Mouse (Mus musculus): ENCODE data around the gene S1pr4. TPM values are rescaled to one million over a fixed set of nuclear protein-coding genes. Genes with fewer than 3 reads are reported as not detected.

Gene S1pr4
- polyA plus RNA-seq, 2 experiments = 1.5 to 1.8 TPM

GRCm38 (mm10) chr10:81507691-81508489 lies 8.0 kb upstream of the S1pr4 start:
- DNase-seq (ENCODE audit: low read depth in 3 of 3, low spot score in 3 of 3) (no peak), ATAC-seq (ENCODE audit: insufficient read depth) (no peak)
- H3K9me3 ChIP-seq (ENCODE audit: control insufficient read depth, low read length) = no peaks in the 10 kb centered on the region
- H3K4me1 ChIP-seq (replicated peaks; ENCODE audit: control insufficient read depth in 2 of 2, insufficient read depth in 2 of 2, low read length in 1 of 2) = no peaks in the 10 kb centered on the region
- 58% methylated on average over 13 of the region's 13 CpGs for WGBS (ENCODE audit: insufficient replicate concordance)
- TF ChIP-seq CTCF (IDR thresholded peaks at IDR 0.05; ENCODE audit: low read depth) = no peak
- no peak for TF ChIP-seq EP300 (IDR thresholded peaks at IDR 0.05; ENCODE audit: low read depth)
- H3K4me3 ChIP-seq (ENCODE audit: insufficient read depth in 1 of 2, low read depth in 2 of 2, low read length in 2 of 2) = no peak overlapping the region
- no peak overlapping the region for H3K9ac ChIP-seq (replicated peaks)
- no peak overlapping the region for H3K27ac ChIP-seq
- no peaks in the 10 kb centered on the region for H3K36me3 ChIP-seq (replicated peaks; ENCODE audit: control insufficient read depth, insufficient read depth, low read depth)
- H3K27me3 ChIP-seq (ENCODE audit: control insufficient read depth, insufficient read depth, low read length) = no peaks in the 10 kb centered on the region
- H3K4me2 ChIP-seq (ENCODE audit: low read depth) = no peak overlapping the region

- 41% methylated on average over 6 of the region's 6 CpGs for WGBS (ENCODE audit: insufficient replicate concordance)
Measured at GRCm38 (mm10) chr10:81507095-81507494, 7.2 kb upstream of the S1pr4 start.

GRCm38 (mm10) chr10:81505016-81505664 lies 5.2 kb upstream of the S1pr4 start:
- ATAC-seq (ENCODE audit: insufficient read depth) = no peak
- no peak overlapping the region for H3K4me2 ChIP-seq (ENCODE audit: low read depth)
- no peaks in the 10 kb centered on the region for H3K36me3 ChIP-seq (replicated peaks; ENCODE audit: control insufficient read depth, insufficient read depth, low read depth)
- no peak for TF ChIP-seq EP300 (IDR thresholded peaks at IDR 0.05; ENCODE audit: low read depth)
- TF ChIP-seq CTCF (IDR thresholded peaks at IDR 0.05; ENCODE audit: low read depth) = no peak
- no peaks in the 10 kb centered on the region for H3K4me1 ChIP-seq (replicated peaks; ENCODE audit: control insufficient read depth in 2 of 2, insufficient read depth in 2 of 2, low read length in 1 of 2)
- H3K4me3 ChIP-seq (ENCODE audit: insufficient read depth in 1 of 2, low read depth in 2 of 2, low read length in 2 of 2) = no peak overlapping the region
- no peak overlapping the region for H3K27ac ChIP-seq
- no peak overlapping the region for H3K9ac ChIP-seq (replicated peaks)
- no peaks in the 10 kb centered on the region for H3K9me3 ChIP-seq (ENCODE audit: control insufficient read depth, low read length)
- H3K27me3 ChIP-seq (ENCODE audit: control insufficient read depth, insufficient read depth, low read length) = no peaks in the 10 kb centered on the region
- 69% methylated on average over 15 of the region's 15 CpGs for WGBS (ENCODE audit: insufficient replicate concordance)
- DNase-seq (ENCODE audit: low read depth in 3 of 3, low spot score in 3 of 3) = no peak

More at GRCm38 (mm10) chr10:81507095-81507494, 7.2 kb upstream of the S1pr4 start:
- Histone ChIP-seq H3K27me3 (ENCODE audit: control insufficient read depth, insufficient read depth, low read length) (no peaks in the 10 kb centered on the region), H3K36me3 (replicated peaks; ENCODE audit: control insufficient read depth, insufficient read depth, low read depth) (no peaks in the 10 kb centered on the region), H3K9me3 (ENCODE audit: control insufficient read depth, low read length) (no peaks in the 10 kb centered on the region), H3K27ac (no peak overlapping the region), H3K4me3 (ENCODE audit: insufficient read depth in 1 of 2, low read depth in 2 of 2, low read length in 2 of 2) (no peak overlapping the region), H3K4me1 (replicated peaks; ENCODE audit: control insufficient read depth in 2 of 2, insufficient read depth in 2 of 2, low read length in 1 of 2) (no peaks in the 10 kb centered on the region), H3K4me2 (ENCODE audit: low read depth) (no peak overlapping the region), H3K9ac (replicated peaks) (no peak overlapping the region)
- ATAC-seq (ENCODE audit: insufficient read depth) (no peak), DNase-seq (ENCODE audit: low read depth in 3 of 3, low spot score in 3 of 3) (no peak)
- no peak for TF ChIP-seq EP300 (IDR thresholded peaks at IDR 0.05; ENCODE audit: low read depth)
- TF ChIP-seq CTCF (IDR thresholded peaks at IDR 0.05; ENCODE audit: low read depth) = no peak

GRCm38 (mm10) chr10:81502658-81503057 lies 2.7 kb upstream of the S1pr4 start:
- ATAC-seq (ENCODE audit: insufficient read depth) (peak; percentile 19; the same call in 1 of the 2 replicates), DNase-seq (ENCODE audit: low read depth in 3 of 3, low spot score in 3 of 3) (no peak)
- H3K27ac ChIP-seq = no peak overlapping the region
- H3K4me3 ChIP-seq (ENCODE audit: insufficient read depth in 1 of 2, low read depth in 2 of 2, low read length in 2 of 2) = peak overlapping the region in 1 of 2 experiments; percentile 23; a peak in 2 of 4 replicates
- peaks cover 4 to 7% of the 10 kb centered on the region in 2 experiments for H3K4me1 ChIP-seq (replicated peaks; ENCODE audit: control insufficient read depth in 2 of 2, insufficient read depth in 2 of 2, low read length in 1 of 2)
- no peaks in the 10 kb centered on the region for H3K27me3 ChIP-seq (ENCODE audit: control insufficient read depth, insufficient read depth, low read length)
- H3K9me3 ChIP-seq (ENCODE audit: control insufficient read depth, low read length) = no peaks in the 10 kb centered on the region
- H3K9ac ChIP-seq (replicated peaks) = no peak overlapping the region
- H3K4me2 ChIP-seq (ENCODE audit: low read depth) = peak overlapping the region; percentile 56
- no peaks in the 10 kb centered on the region for H3K36me3 ChIP-seq (replicated peaks; ENCODE audit: control insufficient read depth, insufficient read depth, low read depth)
- TF ChIP-seq EP300 (IDR thresholded peaks at IDR 0.05; ENCODE audit: low read depth) = no peak
- TF ChIP-seq CTCF (IDR thresholded peaks at IDR 0.05; ENCODE audit: low read depth) = peak; percentile 100
- 13% methylated on average over 36 of the region's 36 CpGs for WGBS (ENCODE audit: insufficient replicate concordance)

GRCm38 (mm10) chr10:81501863-81502262 lies 1.9 kb upstream of the S1pr4 start:
- Histone ChIP-seq H3K4me2 (ENCODE audit: low read depth) (no peak overlapping the region), H3K27me3 (ENCODE audit: control insufficient read depth, insufficient read depth, low read length) (no peaks in the 10 kb centered on the region), H3K27ac (no peak overlapping the region), H3K36me3 (replicated peaks; ENCODE audit: control insufficient read depth, insufficient read depth, low read depth) (no peaks in the 10 kb centered on the region), H3K9ac (replicated peaks) (no peak overlapping the region), H3K9me3 (ENCODE audit: control insufficient read depth, low read length) (no peaks in the 10 kb centered on the region), H3K4me1 (replicated peaks; ENCODE audit: control insufficient read depth in 2 of 2, insufficient read depth in 2 of 2, low read length in 1 of 2) (peaks cover 5 to 11% of the 10 kb centered on the region in 2 experiments), H3K4me3 (ENCODE audit: insufficient read depth in 1 of 2, low read depth in 2 of 2, low read length in 2 of 2) (no peak overlapping the region)
- ATAC-seq (ENCODE audit: insufficient read depth) = no peak
- 60% methylated on average over 5 of the region's 5 CpGs for WGBS (ENCODE audit: insufficient replicate concordance)
- no peak for DNase-seq (ENCODE audit: low read depth in 3 of 3, low spot score in 3 of 3)
- no peak for TF ChIP-seq CTCF (IDR thresholded peaks at IDR 0.05; ENCODE audit: low read depth)
- no peak for TF ChIP-seq EP300 (IDR thresholded peaks at IDR 0.05; ENCODE audit: low read depth)
